Mouse (Mus musculus) liver, embryonic 14.5 days (tissue): ENCODE results near the gene Anxa2. TPM values are rescaled to one million over a fixed set of nuclear protein-coding genes. Genes with fewer than 3 reads are reported as not detected.

ENCODE experiments used
- ATAC-seq: fragments of 200-750 bp; cut with Nextera tagmentation; 2 replicates; pipeline ENCODE4 v1.8.0; 2017; ENCODE audit warnings: moderate number of reproducible peaks, mild to moderate bottlenecking, moderate library complexity; ENCODE audit not compliant: insufficient read depth
- DNase-seq, 3 experiments: peaks; one replicate each; pipeline ENCODE4 v3.0.0-alpha.2; 2012 to 2013; ENCODE audit warnings: low read depth in 3 of 3, low spot score in 3 of 3
- H3K27ac ChIP-seq: fragments of 300-500 bp; sonication (generic); 2 replicates; pipeline ENCODE4 v1.5.1; 2014; ENCODE audit warnings: moderate library complexity, mild to moderate bottlenecking, control low read depth, inconsistent platforms
- H3K27me3 ChIP-seq: fragments of 300-500 bp; sonication (generic); 2 replicates; pipeline ENCODE4 v1.6.1; 2014; ENCODE audit warnings: mild to moderate bottlenecking, low read length, moderate library complexity; ENCODE audit not compliant: control insufficient read depth, insufficient read depth
- H3K36me3 ChIP-seq: fragments of 300-500 bp; sonication (generic); replicated peaks from 2 replicates; pipeline ENCODE4 v1.6.1; 2014; ENCODE audit warnings: low read depth; ENCODE audit not compliant: control insufficient read depth, insufficient read depth
- H3K4me1 ChIP-seq, 2 experiments: fragments of 200-500 bp in 1 of 2; fragments of 300-500 bp in 1 of 2; sonication (generic) in 1 of 2; replicated peaks; 2 replicates each; pipeline ENCODE4 v1.6.1; 2012 to 2014; ENCODE audit warnings: antibody characterized with exemption in 1 of 2, inconsistent platforms in 1 of 2, low read length in 1 of 2; ENCODE audit not compliant: control insufficient read depth in 2 of 2, insufficient read depth in 2 of 2
- H3K4me2 ChIP-seq: fragments of 300-500 bp; sonication (generic); 2 replicates; pipeline ENCODE4 v1.6.1; 2014; ENCODE audit warnings: low read depth, mild to moderate bottlenecking, control low read depth, moderate library complexity
- H3K4me3 ChIP-seq, 2 experiments: fragments of 200-500 bp in 1 of 2; fragments of 300-500 bp in 1 of 2; sonication (generic) in 1 of 2; 2 replicates each; pipeline ENCODE4 v1.5.1; 2012 to 2014; ENCODE audit warnings: low read depth in 2 of 2, low read length in 2 of 2, mild to moderate bottlenecking in 2 of 2, control low read depth in 1 of 2, inconsistent platforms in 1 of 2, moderate library complexity in 1 of 2; ENCODE audit not compliant: insufficient read depth in 1 of 2
- H3K9ac ChIP-seq: fragments of 300-500 bp; sonication (generic); replicated peaks from 2 replicates; pipeline ENCODE4 v1.6.1; 2014; ENCODE audit warnings: mild to moderate bottlenecking, control low read depth, moderate library complexity
- H3K9me3 ChIP-seq: fragments of 300-500 bp; sonication (generic); 2 replicates; pipeline ENCODE4 v1.6.1; 2016; ENCODE audit warnings: low read length, mixed read lengths; ENCODE audit not compliant: control insufficient read depth
- CTCF ChIP-seq: IDR thresholded peaks from 2 replicates; pipeline ENCODE4 v1.5.1; 2016; ENCODE audit warnings: antibody characterized with exemption, low read depth, control low read depth
- EP300 ChIP-seq: IDR thresholded peaks from 2 replicates; pipeline ENCODE4 v1.6.1; 2016; ENCODE audit warnings: antibody characterized with exemption, low read depth
- WGBS: fragments of 180-500 bp; shearing (Covaris S2); extraction: QIAGEN DNeasy Blood & Tissue Kit; methylation state at CpG from one replicate; pipeline ENCODE4 v1.1.7; 2014; ENCODE audit not compliant: insufficient replicate concordance; 5-methylcytosine and 5-hydroxymethylcytosine counted together
- microRNA-seq: library from miRNA; unstranded; fragments of <30 nt; microRNA quantifications from one replicate; pipeline ENCODE4, GENCODE M21; 2016
- polyA plus RNA-seq, 2 experiments: library from polyadenylated mRNA; depleted of rRNA in 1 of 2; stranded (reverse) in 1 of 2; unstranded in 1 of 2; fragments of >200 nt; fragmentation: Nextera tagmentation in 1 of 2; extraction: Ambion mirVana in 1 of 2; gene quantifications; 2 replicates each; pipeline versions ENCODE4 v1.2.1 to v1.2.3; 2012 to 2014

The Anxa2 gene
- polyA plus RNA-seq, 2 experiments, result 65.6 to 99.8 TPM

- no peaks in the 10 kb centered on the region for H3K4me1 ChIP-seq
- no peak for ATAC-seq
- H3K27me3 ChIP-seq, result no peaks in the 10 kb centered on the region
- no peaks in the 10 kb centered on the region for H3K9me3 ChIP-seq
- no peaks in the 10 kb centered on the region for H3K36me3 ChIP-seq
- TF ChIP-seq EP300 (no peak), CTCF (no peak)
- no peak overlapping the region for H3K4me3 ChIP-seq
- no peak overlapping the region for H3K9ac ChIP-seq
- no peak overlapping the region for H3K4me2 ChIP-seq
- WGBS, result 62% methylated on average over 7 of the region's 7 CpGs
- no peak overlapping the region for H3K27ac ChIP-seq
- no peak for DNase-seq
These were observed 62.0 kb downstream of the Anxa2 start for GRCm38 (mm10) chr9:69515416-69515815.

- WGBS, result 66% methylated on average over 20 of the region's 20 CpGs
- no peaks in the 10 kb centered on the region for H3K4me1 ChIP-seq
- H3K9me3 ChIP-seq, result no peaks in the 10 kb centered on the region
- no peak overlapping the region for H3K9ac ChIP-seq
- DNase-seq (no peak), ATAC-seq (no peak)
- no peak overlapping the region for H3K4me2 ChIP-seq
- no peaks in the 10 kb centered on the region for H3K27me3 ChIP-seq
- no peak overlapping the region for H3K27ac ChIP-seq
- no peak overlapping the region for H3K4me3 ChIP-seq
- no peaks in the 10 kb centered on the region for H3K36me3 ChIP-seq
- TF ChIP-seq CTCF, result no peak
- TF ChIP-seq EP300, result no peak
These were observed 64.1 kb downstream of the Anxa2 start for GRCm38 (mm10) chr9:69517387-69518035.

Small RNA genes within 50 kb of the gene (microRNA-seq; reads per million reads assigned to microRNA genes)
- 2.1 reads per million for gene Mir3109

Other genes starting within 250 kb of the Anxa2 start
- 2.4 and 4.0 TPM in 2 replicates for gene Ice2, start 55.7 kb upstream of the Anxa2 start, polyA plus RNA-seq (2012; rRNA removed)
- 6.7 and 6.8 TPM in 2 replicates for gene Ice2, start 55.7 kb upstream of the Anxa2 start, polyA plus RNA-seq (2014; fragmentation: Nextera tagmentation; extraction: Ambion mirVana)